Mouse (Mus musculus) bone marrow, adult 2 months (tissue): ENCODE data around the gene Aff3. TPM values are rescaled to one million over a fixed set of nuclear protein-coding genes. Genes with fewer than 3 reads are reported as not detected.

Experiments
- H3K27ac ChIP-seq: fragments of 200-500 bp; 2 replicates; pipeline ENCODE4 v1.5.1; 2012; ENCODE audit warnings: low read depth, mild to moderate bottlenecking, control low read depth, inconsistent platforms, low read length; ENCODE audit not compliant: control insufficient read depth, poor library complexity, insufficient read depth
- H3K4me1 ChIP-seq: fragments of 200-500 bp; 2 replicates; pipeline ENCODE4 v1.6.1; 2011; ENCODE audit warnings: low read length; ENCODE audit not compliant: control insufficient read depth, insufficient read depth
- H3K4me3 ChIP-seq: fragments of 200-500 bp; replicated peaks from 2 replicates; pipeline ENCODE3; 2011; ENCODE audit warnings: mild to moderate bottlenecking, low read depth, low read length, control low read depth; ENCODE audit not compliant: control insufficient read depth
- CTCF ChIP-seq: fragments of 200-500 bp; IDR thresholded peaks from 2 replicates; pipeline ENCODE4 v1.5.1; 2011; ENCODE audit warnings: low read length, control low read depth; ENCODE audit not compliant: control insufficient read depth, insufficient read depth
- POLR2A ChIP-seq: fragments of 200-500 bp; IDR thresholded peaks from 2 replicates; pipeline ENCODE4 v1.6.1; 2011; ENCODE audit warnings: low read depth, mild to moderate bottlenecking, control low read depth, low read length, borderline replicate concordance; ENCODE audit not compliant: control insufficient read depth
- WGBS: fragments of 180-500 bp; shearing (Covaris S2); methylation state at CpG from one replicate; pipeline ENCODE4 v1.1.7; 2018; 5-methylcytosine and 5-hydroxymethylcytosine counted together
- polyA plus RNA-seq: library from polyadenylated mRNA; stranded (reverse); fragments of >200 nt; gene quantifications from 2 replicates; pipeline ENCODE4 v1.2.4, GENCODE M21; 2011; ENCODE audit warnings: low replicate concordance; ENCODE audit not compliant: missing spikeins, insufficient read depth, insufficient read length

Gene Aff3
- polyA plus RNA-seq, 1 experiment, result 21.5 TPM

DNA sequence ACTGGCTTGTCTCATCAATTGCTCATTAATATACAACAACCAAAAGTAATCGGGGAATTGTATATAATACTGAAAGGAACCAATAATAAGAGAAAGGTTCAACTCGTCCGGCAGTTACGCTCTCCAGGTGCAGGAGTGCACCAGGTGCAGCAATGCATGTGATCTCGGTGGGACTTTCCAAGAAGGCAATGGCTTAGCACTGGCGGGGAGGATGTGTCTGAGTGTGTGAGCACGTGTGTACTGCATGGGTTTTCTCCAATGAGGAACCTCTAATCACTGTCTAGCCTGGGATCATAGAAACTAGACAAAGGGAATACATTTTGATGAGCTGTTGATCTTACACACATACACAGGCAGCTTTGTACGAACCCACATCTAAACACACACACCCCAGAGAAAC is 485.8 kb downstream of the Aff3 start:
- 88% methylated on average over 8 of the region's 8 CpGs for WGBS
- Histone ChIP-seq H3K4me1 (no peaks in the 10 kb centered on the region), H3K27ac (no peak overlapping the region), H3K4me3 (no peak overlapping the region)
- no peak for TF ChIP-seq CTCF
- TF ChIP-seq POLR2A, result no peak

DNA sequence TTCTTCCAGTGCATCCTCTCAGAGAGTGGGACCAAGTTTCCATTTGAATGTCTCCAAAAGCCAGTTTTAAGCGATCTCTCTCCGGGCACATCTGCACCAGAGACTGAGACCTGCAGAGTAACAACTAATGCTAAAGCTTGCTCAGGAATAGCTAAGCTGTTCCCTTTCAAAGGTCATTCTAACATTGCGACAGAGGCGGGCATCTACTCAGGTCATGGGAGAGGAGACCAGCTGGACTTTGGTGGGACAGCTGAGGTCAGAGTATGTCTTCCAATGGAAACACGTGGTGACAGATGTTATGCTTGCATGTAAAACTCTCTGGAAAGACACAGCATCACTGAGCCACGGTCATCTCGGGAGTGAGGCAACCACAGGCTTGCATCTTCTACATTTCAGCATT is 488.7 kb downstream of the Aff3 start:
- 84% methylated on average over 7 of the region's 7 CpGs for WGBS
- H3K4me3 ChIP-seq, result no peak overlapping the region
- TF ChIP-seq CTCF (no peak), POLR2A (no peak)
- no peak overlapping the region for H3K27ac ChIP-seq
- H3K4me1 ChIP-seq, result no peaks in the 10 kb centered on the region

GRCm38 (mm10) chr1:38171874-38172273 is 492.9 kb downstream of the Aff3 start:
- no peak for TF ChIP-seq CTCF
- no peak for TF ChIP-seq POLR2A
- H3K4me3 ChIP-seq, result no peak overlapping the region
- no peaks in the 10 kb centered on the region for H3K4me1 ChIP-seq
- no peak overlapping the region for H3K27ac ChIP-seq
- WGBS, result 75% methylated on average over 4 of the region's 4 CpGs

GRCm38 (mm10) chr1:38165696-38166095 is 499.1 kb downstream of the Aff3 start:
- no peak overlapping the region for H3K27ac ChIP-seq
- no peak for TF ChIP-seq CTCF
- TF ChIP-seq POLR2A, result no peak
- WGBS, result 58% methylated on average over 2 of the region's 2 CpGs
- no peaks in the 10 kb centered on the region for H3K4me1 ChIP-seq
- no peak overlapping the region for H3K4me3 ChIP-seq

DNA sequence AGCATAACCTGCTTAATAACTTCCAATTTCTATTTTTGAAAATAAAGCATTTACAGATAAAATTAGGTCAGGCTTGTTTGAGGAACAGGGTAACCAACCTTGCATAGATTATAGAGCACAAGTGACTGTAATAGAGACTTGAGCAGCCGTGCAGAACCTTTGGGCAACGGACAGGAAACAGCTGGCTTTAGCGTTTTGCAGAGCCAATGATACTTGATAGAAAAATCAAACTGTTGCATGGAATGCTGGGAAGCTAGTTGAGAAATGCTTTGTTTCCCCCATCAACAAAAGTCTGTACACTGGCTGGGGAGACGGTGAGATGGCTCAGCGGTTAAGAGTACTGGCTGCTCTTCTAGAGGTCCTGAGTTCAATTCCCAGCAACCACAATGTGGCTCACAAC is 514.7 kb downstream of the Aff3 start:
- 58% methylated on average over 5 of the region's 5 CpGs for WGBS
- no peak overlapping the region for H3K4me3 ChIP-seq
- TF ChIP-seq POLR2A, result no peak
- no peak for TF ChIP-seq CTCF
- H3K4me1 ChIP-seq, result no peaks in the 10 kb centered on the region
- H3K27ac ChIP-seq, result no peak overlapping the region

GRCm38 (mm10) chr1:38146008-38146407 is 518.7 kb downstream of the Aff3 start:
- no peak overlapping the region for H3K27ac ChIP-seq
- H3K4me1 ChIP-seq, result no peaks in the 10 kb centered on the region
- H3K4me3 ChIP-seq, result no peak overlapping the region
- TF ChIP-seq CTCF (no peak), POLR2A (no peak)
- WGBS, result 82% methylated on average over 4 of the region's 4 CpGs

- H3K27ac ChIP-seq, result no peak overlapping the region
- 68% methylated on average over 1 of the region's 1 CpGs for WGBS
- TF ChIP-seq POLR2A, result no peak
- no peak overlapping the region for H3K4me3 ChIP-seq
- H3K4me1 ChIP-seq, result peaks cover 3% of the 10 kb centered on the region; the same call in 1 of the 2 replicates
These were observed 523.4 kb downstream of the Aff3 start for GRCm38 (mm10) chr1:38141371-38141770.

GRCm38 (mm10) chr1:38140911-38141310 is 523.8 kb downstream of the Aff3 start:
- 75% methylated on average over 2 of the region's 2 CpGs for WGBS
- TF ChIP-seq CTCF (no peak), POLR2A (no peak)
- no peak overlapping the region for H3K27ac ChIP-seq
- peaks cover 3% of the 10 kb centered on the region; the same call in 1 of the 2 replicates for H3K4me1 ChIP-seq
- H3K4me3 ChIP-seq, result no peak overlapping the region

DNA sequence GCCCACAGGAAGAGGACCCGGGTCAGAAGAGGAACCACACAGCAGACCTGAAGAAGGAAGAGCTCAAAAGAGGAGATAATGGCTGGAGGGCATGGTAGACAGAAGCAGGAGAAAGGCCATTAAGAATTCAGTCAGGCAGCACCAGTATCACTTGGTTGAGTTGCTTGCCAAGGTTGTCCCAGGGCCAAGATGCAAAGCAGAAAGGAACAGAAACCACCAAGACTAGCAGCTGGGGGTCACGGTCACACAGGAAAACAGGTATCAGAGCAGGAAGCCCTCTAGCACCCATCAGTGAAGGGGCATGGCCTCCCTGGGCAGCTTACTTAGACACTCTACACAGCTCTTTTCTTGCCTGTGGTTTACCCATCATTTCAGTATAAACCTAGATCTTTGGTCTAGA is 525.4 kb downstream of the Aff3 start:
- no peak overlapping the region for H3K4me3 ChIP-seq
- peak overlapping the region; percentile 48; the same call in 1 of the 2 replicates for H3K27ac ChIP-seq
- WGBS, result 23% methylated on average over 2 of the region's 2 CpGs
- TF ChIP-seq POLR2A, result no peak
- TF ChIP-seq CTCF, result no peak
- peaks cover 3% of the 10 kb centered on the region; the same call in 1 of the 2 replicates for H3K4me1 ChIP-seq
